Mouse (Mus musculus) myocyte (in vitro differentiated cells): ENCODE data around the gene B3gntl1.

ENCODE experiments used
- CEBPB ChIP-seq: IDR thresholded peaks from 2 replicates; pipeline ENCODE4 v1.6.1; 2011; ENCODE audit warnings: mild to moderate bottlenecking, moderate library complexity; ENCODE audit not compliant: poor library complexity, insufficient read depth, severe bottlenecking
- MAX ChIP-seq: IDR thresholded peaks from one replicate; pipeline ENCODE4 v1.6.1; 2011; ENCODE audit warnings: low read depth, mild to moderate bottlenecking, control low read depth
- POLR2A ChIP-seq: IDR thresholded peaks from one replicate; pipeline ENCODE4 v1.6.1; 2011; ENCODE audit warnings: low read depth, mild to moderate bottlenecking, control low read depth, moderate library complexity; ENCODE audit not compliant: insufficient read length
- USF1 ChIP-seq: IDR thresholded peaks from one replicate; pipeline ENCODE4 v1.6.1; 2011; ENCODE audit warnings: low read depth, mild to moderate bottlenecking, control low read depth, moderate library complexity

DNA sequence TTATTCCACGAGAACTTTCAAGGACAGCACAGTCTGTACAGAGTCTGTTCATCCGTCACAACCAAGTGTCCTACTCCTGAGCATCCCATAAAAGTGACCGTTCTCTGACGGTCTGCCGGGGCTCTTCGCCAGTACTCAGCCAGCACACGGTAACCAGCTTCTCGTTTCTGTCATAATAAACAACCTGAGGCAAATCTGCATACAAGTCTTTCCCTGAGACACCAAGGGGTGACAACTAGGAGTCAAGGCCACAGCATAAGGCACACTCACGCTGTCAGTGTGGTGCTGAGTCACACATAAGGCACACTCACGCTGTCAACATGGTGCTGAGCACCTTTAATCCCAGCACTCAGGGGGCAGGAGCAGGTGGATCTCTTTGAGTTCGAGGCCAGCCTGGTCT lies 22.3 kb downstream of the B3gntl1 start:
- TF ChIP-seq CEBPB (no peak), USF1 (no peak), MAX (no peak), POLR2A (no peak)
